Mouse (Mus musculus): ENCODE measurements around the gene Rnf145.

Gene Rnf145

GRCm38 (mm10) chr11:44518281-44519095 is at the start of gene Rnf145:
TSS of gene Rnf145 (plus strand) at chr11:44518964.
- DNase-seq (ENCODE audit: low read depth, low spot score), result peak; percentile 57

- no peak for DNase-seq (ENCODE audit: low read depth, low spot score)
Observed at GRCm38 (mm10) chr11:44469646-44470431, 48.9 kb upstream of the Rnf145 start.

DNA sequence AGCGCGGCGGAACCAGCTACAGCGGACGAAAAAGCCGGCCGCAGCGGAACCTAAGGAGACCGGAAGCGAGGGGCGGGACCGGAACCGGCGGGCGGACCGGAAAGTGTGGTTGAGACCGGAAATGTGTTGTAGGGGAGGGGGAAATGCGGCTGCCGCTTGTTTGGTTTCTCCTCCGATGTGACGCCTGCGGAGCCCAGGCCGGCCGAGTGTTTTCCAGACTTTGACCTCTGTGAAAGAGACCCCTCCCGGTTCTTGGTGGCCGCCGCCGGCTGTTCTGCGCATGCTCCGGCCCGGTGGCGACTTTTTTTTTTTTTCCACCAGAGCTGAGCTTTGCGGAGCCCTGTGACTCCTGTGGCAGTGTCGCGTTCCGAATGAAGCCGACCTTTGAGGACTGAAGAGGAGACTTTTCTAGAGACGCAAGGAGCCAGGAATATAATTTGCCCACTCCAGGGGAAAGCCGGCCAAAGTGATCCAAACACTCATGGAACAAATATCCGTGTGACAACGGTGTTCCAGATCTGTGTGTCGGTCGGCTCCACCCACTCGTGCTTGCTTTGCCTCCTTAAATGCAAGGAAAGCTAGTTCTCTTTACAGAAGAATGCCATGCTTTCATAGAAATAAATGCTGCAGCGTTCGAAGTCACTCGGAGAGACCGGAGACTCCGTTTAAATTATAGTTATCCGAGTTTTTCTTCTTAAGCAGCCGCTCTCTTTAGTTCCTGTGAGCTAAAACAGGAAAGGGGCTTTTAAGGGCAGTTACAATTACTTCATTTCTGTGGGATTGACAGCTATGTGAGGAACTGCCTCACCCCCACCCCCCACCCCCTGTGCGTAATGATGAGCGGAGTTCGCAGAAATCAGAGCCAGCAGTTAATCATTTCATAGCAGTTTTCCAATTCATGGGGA is 48.1 kb upstream of the Rnf145 start, which contains the start of gene Ublcp1:
TSS of gene Ublcp1 (minus strand) at position 67 of the 905 bp plus-strand sequence.
- peak; percentile 93 for DNase-seq (ENCODE audit: low read depth, low spot score)

- DNase-seq (ENCODE audit: low read depth, low spot score), result peak; percentile 2
Observed at GRCm38 (mm10) chr11:44471337-44471995, 47.3 kb upstream of the Rnf145 start.

GRCm38 (mm10) chr11:44475467-44475866 is 43.3 kb upstream of the Rnf145 start:
- DNase-seq (ENCODE audit: low read depth, low spot score), result no peak

DNA sequence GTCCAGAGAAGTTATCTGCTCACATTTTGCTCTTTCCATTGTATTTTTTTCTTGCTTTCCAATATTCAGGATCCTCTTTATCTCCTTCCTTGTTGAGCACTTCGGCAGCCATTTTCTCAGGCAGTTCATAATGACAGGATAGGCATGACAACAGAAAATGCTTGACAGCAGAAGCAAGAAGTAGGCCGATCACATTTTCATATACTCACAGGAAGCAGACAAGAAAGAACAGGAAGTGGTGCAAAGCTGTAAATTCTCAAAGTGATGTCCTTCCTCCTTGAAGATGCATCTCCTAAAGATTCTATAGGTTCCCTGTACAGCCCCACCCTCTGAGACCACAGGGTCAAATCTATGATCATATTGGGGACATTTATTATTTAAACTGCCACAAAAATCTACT is 42.3 kb upstream of the Rnf145 start:
- DNase-seq (ENCODE audit: low read depth, low spot score), result no peak

GRCm38 (mm10) chr11:44478382-44478781 is 40.4 kb upstream of the Rnf145 start:
- no peak for DNase-seq (ENCODE audit: low read depth, low spot score)

DNA sequence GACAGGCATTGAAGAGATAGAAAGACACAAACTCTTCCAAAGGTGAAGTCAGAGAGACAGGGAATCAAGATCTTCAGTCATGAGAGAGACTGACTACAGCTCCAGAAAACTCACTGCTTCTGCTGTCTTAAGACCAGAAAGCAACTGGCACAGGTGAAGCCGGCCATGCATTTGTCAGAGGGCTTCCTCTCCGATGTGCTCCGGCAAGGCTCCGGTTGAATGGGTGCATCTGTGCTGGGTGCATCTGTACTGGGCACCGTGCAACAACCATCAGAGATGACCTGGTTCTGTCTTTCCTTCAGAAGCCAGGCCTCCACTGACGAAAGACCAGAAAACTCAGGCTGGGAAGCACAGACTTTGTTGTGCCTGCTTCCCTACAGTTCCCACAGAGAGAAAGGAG is 38.5 kb upstream of the Rnf145 start:
- DNase-seq (ENCODE audit: low read depth, low spot score), result no peak

DNA sequence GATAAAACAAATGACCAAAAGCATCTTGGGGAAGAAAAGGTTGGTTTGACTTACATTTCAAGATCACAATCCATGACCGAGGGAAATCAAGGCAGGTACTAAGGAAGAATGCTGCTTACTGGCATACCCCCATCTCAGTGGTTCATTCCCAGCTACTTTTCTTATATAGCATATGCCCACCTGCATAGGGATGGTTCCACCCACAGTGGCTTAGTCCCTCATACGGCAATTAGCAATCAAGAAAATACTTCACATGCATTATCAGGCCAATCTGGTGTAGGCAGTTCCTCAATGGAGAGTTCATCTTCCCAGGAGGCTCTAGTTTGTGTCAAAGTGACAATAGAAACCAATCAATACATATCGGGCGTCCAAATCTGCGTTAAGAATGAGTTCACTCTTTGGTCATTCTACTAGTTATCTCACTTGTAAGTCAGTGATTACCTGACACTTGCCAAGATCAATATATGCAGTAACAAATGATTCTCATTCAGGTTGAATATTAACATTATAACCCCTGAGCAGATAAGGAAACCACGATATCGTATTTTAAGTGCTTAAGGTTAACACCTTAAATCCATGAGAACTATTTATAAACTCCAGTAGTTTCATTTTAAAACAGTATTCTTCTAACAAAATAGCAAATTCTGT is 33.6 kb upstream of the Rnf145 start:
- no peak for DNase-seq (ENCODE audit: low read depth, low spot score)

GRCm38 (mm10) chr11:44489117-44489516 is 29.6 kb upstream of the Rnf145 start:
- DNase-seq (ENCODE audit: low read depth, low spot score), result no peak

GRCm38 (mm10) chr11:44494643-44495323 is 24.0 kb upstream of the Rnf145 start:
- DNase-seq (ENCODE audit: low read depth, low spot score), result no peak

DNA sequence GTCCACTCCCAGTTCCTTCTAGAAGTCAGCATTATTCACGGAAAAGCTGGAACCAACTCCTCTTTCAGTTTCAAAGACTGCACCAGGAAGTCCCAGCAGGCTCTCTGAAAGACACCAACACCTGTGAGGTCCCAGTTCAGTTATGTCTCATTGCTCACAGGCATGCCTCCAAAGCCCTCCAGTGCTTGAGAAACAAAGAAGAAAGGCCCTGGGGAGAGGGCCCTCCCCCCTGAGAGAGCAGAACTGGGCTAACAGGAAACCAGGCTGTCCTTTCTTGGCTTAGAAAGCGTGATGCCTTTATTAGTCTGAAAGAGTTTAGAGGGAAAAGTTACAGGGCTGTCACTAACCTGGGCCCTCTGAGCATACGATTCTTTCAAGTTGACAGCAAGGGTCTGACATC is 22.5 kb upstream of the Rnf145 start:
- DNase-seq (ENCODE audit: low read depth, low spot score), result no peak

DNA sequence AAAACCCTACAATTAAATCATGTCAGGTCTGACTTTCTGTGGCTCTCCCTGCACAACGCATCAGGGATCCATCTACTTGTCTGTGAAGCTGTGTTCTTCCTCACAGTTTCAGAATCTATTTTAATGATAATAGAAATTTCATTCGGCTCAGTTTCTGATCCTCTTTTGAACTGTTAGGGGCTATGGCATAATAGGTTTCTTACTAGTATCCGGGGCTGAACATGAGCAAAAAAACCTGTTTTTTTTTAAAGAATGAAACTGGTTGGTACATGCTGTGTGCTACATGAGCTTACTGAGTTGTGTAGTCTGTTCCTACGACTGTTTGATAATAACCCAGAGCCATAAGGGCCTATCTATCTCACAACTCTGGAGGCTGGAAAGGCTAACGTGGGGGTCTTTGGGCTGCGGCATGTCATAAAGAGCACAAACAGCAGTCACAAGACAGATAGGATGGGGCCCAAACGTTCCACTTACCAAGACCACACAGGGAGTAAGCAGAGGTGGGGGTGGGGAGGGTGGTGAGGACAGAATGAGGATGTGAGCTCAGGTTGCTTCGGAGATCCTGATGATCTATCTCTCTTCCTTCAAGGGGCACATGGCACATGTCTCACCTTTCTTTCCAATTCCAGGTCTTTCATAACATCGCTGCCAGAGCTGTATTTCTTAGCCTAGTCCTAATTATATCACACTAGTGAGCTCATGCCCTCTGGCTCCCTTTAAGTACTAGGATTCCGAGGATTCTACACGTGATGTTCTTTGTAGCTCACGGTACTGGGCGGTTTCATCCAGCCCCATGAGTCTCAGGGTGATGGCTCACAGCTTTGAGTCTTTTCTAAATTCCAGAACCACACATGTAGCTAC is 20.1 kb upstream of the Rnf145 start:
- no peak for DNase-seq (ENCODE audit: low read depth, low spot score)

- no peak for DNase-seq (ENCODE audit: low read depth, low spot score)
Observed at GRCm38 (mm10) chr11:44500966-44501365, 17.8 kb upstream of the Rnf145 start.

DNA sequence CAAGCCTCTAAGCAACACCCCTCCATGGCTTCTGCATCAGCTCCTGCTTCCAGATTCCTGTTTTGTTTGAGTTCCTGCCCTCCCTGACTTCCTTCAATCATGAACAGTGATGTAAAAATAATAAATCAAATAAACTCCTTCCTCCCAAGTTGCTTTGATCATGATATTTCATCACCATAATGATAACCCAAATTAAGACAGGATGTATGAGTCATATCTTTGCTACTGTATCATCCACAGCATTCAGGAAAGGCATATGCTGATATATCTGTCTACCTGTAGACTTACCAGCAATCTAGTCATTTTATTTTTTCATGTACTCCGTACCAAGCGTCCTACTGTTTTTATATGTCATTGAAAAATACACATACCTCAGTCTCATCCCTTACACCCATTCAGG is 17.3 kb upstream of the Rnf145 start:
- no peak for DNase-seq (ENCODE audit: low read depth, low spot score)

GRCm38 (mm10) chr11:44502931-44503330 is 15.8 kb upstream of the Rnf145 start:
- no peak for DNase-seq (ENCODE audit: low read depth, low spot score)

DNA sequence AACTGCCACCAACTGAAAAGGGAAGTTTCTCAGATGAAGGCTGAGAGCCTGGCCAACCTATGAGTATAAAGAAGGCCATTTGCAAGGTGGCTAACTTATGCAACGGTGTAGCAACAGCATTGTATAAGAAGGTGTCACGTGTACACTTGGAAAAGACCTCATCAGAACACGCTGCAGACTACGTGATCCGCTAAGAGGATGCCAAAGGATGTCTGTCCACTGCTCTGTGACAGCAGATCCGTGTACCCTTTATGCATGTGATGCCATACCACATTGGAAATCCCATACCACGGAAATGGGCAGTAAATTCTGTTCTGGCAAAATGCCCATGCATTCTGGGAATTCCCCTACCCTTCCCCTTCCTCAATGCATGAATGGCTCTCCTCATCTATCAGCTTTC is 14.6 kb upstream of the Rnf145 start:
- no peak for DNase-seq (ENCODE audit: low read depth, low spot score)

DNA sequence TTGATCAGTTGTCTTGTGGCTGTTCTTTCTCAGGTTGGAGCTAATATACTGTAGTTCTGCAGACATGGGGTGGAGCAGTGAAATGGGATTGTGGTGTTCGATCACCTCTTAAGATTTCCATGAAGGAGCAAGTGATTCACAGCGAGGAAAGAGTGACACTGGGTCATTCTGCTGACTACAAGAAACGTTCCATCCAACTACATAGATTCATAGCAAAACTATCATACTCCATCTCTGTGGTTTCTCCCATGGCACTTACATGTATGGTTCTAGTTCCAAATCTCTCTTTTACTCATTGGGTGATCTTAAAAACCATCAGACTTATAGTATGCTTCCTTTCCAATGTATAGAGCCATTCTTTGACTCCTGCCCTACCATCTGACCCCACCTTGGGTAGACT is 14.0 kb upstream of the Rnf145 start:
- no peak for DNase-seq (ENCODE audit: low read depth, low spot score)

- no peak for DNase-seq (ENCODE audit: low read depth, low spot score)
Observed at GRCm38 (mm10) chr11:44508876-44509275, 9.9 kb upstream of the Rnf145 start.

Data from forelimb bud, embryonic 11.5 days (tissue).